Mouse (Mus musculus) intestine, embryonic 16.5 days (tissue): ENCODE results near the gene Ifna15. TPM values are rescaled to one million over a fixed set of nuclear protein-coding genes. Genes with fewer than 3 reads are reported as not detected.

ENCODE experiments used
- ATAC-seq: fragments of 200-750 bp; cut with Nextera tagmentation; 2 replicates; pipeline ENCODE4 v1.8.0; 2017; ENCODE audit warnings: moderate TSS enrichment, moderate library complexity
- H3K27ac ChIP-seq: fragments of 300-500 bp; sonication (generic); 2 replicates; pipeline ENCODE4 v1.5.1; 2014; ENCODE audit warnings: mild to moderate bottlenecking, low read length
- H3K27me3 ChIP-seq: fragments of 300-500 bp; sonication (generic); replicated peaks from 2 replicates; pipeline ENCODE4 v1.6.1; 2014; ENCODE audit warnings: low read length, control low read depth, mixed read lengths; ENCODE audit not compliant: control insufficient read depth, insufficient read depth
- H3K36me3 ChIP-seq: fragments of 300-500 bp; sonication (generic); 2 replicates; pipeline ENCODE4 v1.6.1; 2014; ENCODE audit warnings: low read length, control low read depth; ENCODE audit not compliant: control insufficient read depth, insufficient read depth
- H3K4me1 ChIP-seq: fragments of 300-500 bp; sonication (generic); 2 replicates; pipeline ENCODE4 v1.6.1; 2014; ENCODE audit warnings: low read length, control low read depth, mixed read lengths; ENCODE audit not compliant: control insufficient read depth, insufficient read depth
- H3K4me2 ChIP-seq: fragments of 300-500 bp; sonication (generic); 2 replicates; pipeline ENCODE4 v1.6.1; 2014; ENCODE audit warnings: low read depth, low read length, control low read depth
- H3K4me3 ChIP-seq: fragments of 300-500 bp; sonication (generic); 2 replicates; pipeline ENCODE4 v1.5.1; 2014; ENCODE audit warnings: mild to moderate bottlenecking, low read length
- H3K9ac ChIP-seq: fragments of 300-500 bp; sonication (generic); 2 replicates; pipeline ENCODE4 v1.6.1; 2014; ENCODE audit warnings: low read depth, low read length
- H3K9me3 ChIP-seq: fragments of 300-500 bp; sonication (generic); 2 replicates; pipeline ENCODE4 v1.6.1; 2016; ENCODE audit warnings: low read length, control low read depth; ENCODE audit not compliant: control insufficient read depth
- WGBS: fragments of 180-500 bp; shearing (Covaris S2); extraction: QIAGEN DNeasy Blood & Tissue Kit; methylation state at CpG from one replicate; pipeline ENCODE4 v1.1.7; 2014; 5-methylcytosine and 5-hydroxymethylcytosine counted together
- polyA plus RNA-seq: library from polyadenylated mRNA; unstranded; fragments of >200 nt; fragmentation: Nextera tagmentation; extraction: Ambion mirVana; gene quantifications from 2 replicates; pipeline ENCODE4 v1.2.1, GENCODE M21; 2015

Ifna15 gene
- polyA plus RNA-seq, 1 experiment from 2014 or later, result not detected

DNA sequence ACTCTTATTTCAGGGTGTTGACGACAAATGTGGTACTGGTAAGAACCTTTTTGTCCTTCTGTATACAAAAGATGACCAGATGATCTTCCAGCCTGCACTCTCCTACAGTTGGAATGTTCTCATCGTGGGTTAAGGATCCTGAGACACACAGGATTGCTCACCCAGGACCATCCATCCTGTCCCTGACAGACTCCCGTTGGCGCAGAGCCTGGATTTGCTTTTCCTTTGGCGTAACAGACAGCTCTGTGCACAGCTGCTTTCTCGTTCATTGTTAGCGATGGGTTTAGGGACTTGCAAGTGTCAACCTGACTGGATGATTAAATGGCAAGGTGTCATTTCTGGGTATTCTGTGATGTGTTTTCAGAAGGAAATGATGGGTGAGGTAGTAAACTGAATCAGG lies 21.4 kb downstream of the Ifna15 start:
- Histone ChIP-seq H3K9ac (no peak overlapping the region), H3K27ac (no peak overlapping the region), H3K9me3 (no peaks in the 10 kb centered on the region), H3K27me3 (no peaks in the 10 kb centered on the region), H3K36me3 (no peaks in the 10 kb centered on the region), H3K4me2 (no peak overlapping the region), H3K4me3 (no peak overlapping the region), H3K4me1 (0 out of 2 replicates have a peak, but pooled peaks cover 8% of the 10 kb centered on the region)
- ATAC-seq, result peak; percentile 56; the same call in 1 of the 2 replicates
- 42% methylated on average over 7 of the region's 7 CpGs for WGBS

GRCm38 (mm10) chr4:88535742-88536141 lies 22.3 kb downstream of the Ifna15 start:
- Histone ChIP-seq H3K4me1 (0 out of 2 replicates have a peak, but pooled peaks cover 8% of the 10 kb centered on the region), H3K4me2 (no peak overlapping the region), H3K36me3 (no peaks in the 10 kb centered on the region), H3K9me3 (no peaks in the 10 kb centered on the region), H3K4me3 (no peak overlapping the region), H3K9ac (no peak overlapping the region), H3K27me3 (no peaks in the 10 kb centered on the region), H3K27ac (no peak overlapping the region)
- 89% methylated on average over 1 of the region's 1 CpGs for WGBS
- no peak for ATAC-seq

DNA sequence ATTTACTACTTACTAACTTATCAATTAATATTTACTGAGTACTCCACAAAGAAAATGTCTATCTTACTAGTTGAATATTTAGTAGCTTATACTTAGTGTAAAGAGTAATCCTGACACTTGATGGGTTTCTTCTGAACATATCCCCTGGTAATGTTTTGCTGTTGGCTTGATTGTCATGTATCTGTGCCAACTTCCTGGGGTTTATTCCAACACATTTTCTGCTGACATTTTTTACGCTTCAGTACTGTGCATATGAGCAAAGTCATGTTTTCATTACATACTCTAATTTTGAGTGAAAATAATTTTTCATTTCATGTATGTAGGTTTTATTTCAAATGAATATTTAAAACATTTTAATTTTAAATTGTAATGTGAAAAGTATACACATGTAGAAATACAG lies 23.1 kb downstream of the Ifna15 start:
- Histone ChIP-seq H3K4me3 (no peak overlapping the region), H3K27ac (no peak overlapping the region), H3K27me3 (no peaks in the 10 kb centered on the region), H3K9ac (no peak overlapping the region), H3K9me3 (no peaks in the 10 kb centered on the region), H3K4me1 (0 out of 2 replicates have a peak, but pooled peaks cover 8% of the 10 kb centered on the region), H3K36me3 (no peaks in the 10 kb centered on the region), H3K4me2 (no peak overlapping the region)
- no peak for ATAC-seq
- WGBS, result 80% methylated on average over 1 of the region's 1 CpGs

DNA sequence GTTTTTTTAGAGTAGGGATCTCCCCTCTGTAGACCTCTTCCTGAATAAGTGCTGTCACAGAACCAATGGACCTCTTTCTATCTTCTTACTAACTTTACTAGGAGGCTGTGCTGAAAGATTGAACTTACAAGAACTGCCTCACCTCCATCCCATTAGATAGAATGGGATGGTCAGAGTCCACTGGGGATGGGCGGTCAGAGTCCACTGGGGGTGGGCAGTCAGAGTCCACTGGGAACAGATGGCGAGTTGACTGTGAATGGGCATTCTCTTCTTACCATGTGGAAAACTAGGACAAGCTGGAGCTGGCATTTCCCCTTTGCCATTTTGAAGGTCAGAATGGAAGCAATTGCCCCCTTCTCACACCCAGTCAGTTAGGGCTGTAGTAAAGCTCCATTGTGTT lies 24.5 kb downstream of the Ifna15 start:
- no peak overlapping the region for H3K4me3 ChIP-seq
- no peak overlapping the region for H3K4me2 ChIP-seq
- H3K4me1 ChIP-seq, result 0 out of 2 replicates have a peak, but pooled peaks cover 8% of the 10 kb centered on the region
- 96% methylated on average over 2 of the region's 2 CpGs for WGBS
- H3K27me3 ChIP-seq, result no peaks in the 10 kb centered on the region
- H3K36me3 ChIP-seq, result no peaks in the 10 kb centered on the region
- no peak overlapping the region for H3K9ac ChIP-seq
- ATAC-seq, result no peak
- H3K9me3 ChIP-seq, result no peaks in the 10 kb centered on the region
- H3K27ac ChIP-seq, result no peak overlapping the region

- H3K4me2 ChIP-seq, result no peak overlapping the region
- no peaks in the 10 kb centered on the region for H3K4me1 ChIP-seq
- WGBS, result 65% methylated on average over 2 of the region's 2 CpGs
- H3K27me3 ChIP-seq, result no peaks in the 10 kb centered on the region
- no peak overlapping the region for H3K9ac ChIP-seq
- H3K27ac ChIP-seq, result no peak overlapping the region
- no peaks in the 10 kb centered on the region for H3K9me3 ChIP-seq
- H3K36me3 ChIP-seq, result no peaks in the 10 kb centered on the region
- ATAC-seq, result no peak
- no peak overlapping the region for H3K4me3 ChIP-seq
Measured at GRCm38 (mm10) chr4:88530892-88531291, 27.2 kb downstream of the Ifna15 start.

DNA sequence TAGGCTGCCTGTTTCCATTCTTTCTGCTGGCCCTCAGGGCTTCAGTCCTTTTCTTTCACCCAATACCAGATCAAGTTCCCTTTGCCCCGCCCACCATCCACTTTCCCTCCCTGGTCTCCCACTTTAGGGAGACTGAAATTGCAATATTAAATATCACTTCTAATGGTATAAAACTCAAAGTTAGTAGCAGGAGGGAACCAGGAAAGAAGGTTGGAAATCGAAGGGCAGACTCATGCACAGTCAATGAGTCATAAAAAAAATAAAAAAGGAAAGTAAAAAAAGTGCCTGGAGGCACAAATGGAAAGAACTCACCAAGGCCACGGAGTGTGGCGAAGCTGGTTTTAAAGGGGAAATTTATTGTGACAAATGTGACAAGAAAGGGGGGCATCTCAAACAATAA lies 27.8 kb downstream of the Ifna15 start:
- 71% methylated on average over 4 of the region's 4 CpGs for WGBS
- Histone ChIP-seq H3K4me3 (no peak overlapping the region), H3K27me3 (no peaks in the 10 kb centered on the region), H3K36me3 (no peaks in the 10 kb centered on the region), H3K27ac (no peak overlapping the region), H3K4me1 (no peaks in the 10 kb centered on the region), H3K4me2 (no peak overlapping the region), H3K9me3 (no peaks in the 10 kb centered on the region), H3K9ac (no peak overlapping the region)
- ATAC-seq, result no peak

- H3K36me3 ChIP-seq, result no peaks in the 10 kb centered on the region
- ATAC-seq, result no peak
Measured at GRCm38 (mm10) chr4:88526379-88527049, 31.5 kb downstream of the Ifna15 start.

GRCm38 (mm10) chr4:88525393-88525792 lies 32.7 kb downstream of the Ifna15 start:
- Histone ChIP-seq H3K4me1 (no peaks in the 10 kb centered on the region), H3K36me3 (no peaks in the 10 kb centered on the region), H3K27ac (no peak overlapping the region), H3K9me3 (no peaks in the 10 kb centered on the region), H3K4me3 (no peak overlapping the region), H3K27me3 (no peaks in the 10 kb centered on the region), H3K9ac (no peak overlapping the region), H3K4me2 (no peak overlapping the region)
- WGBS, result 83% methylated on average over 3 of the region's 3 CpGs
- no peak for ATAC-seq

More at GRCm38 (mm10) chr4:88526379-88527049, 31.5 kb downstream of the Ifna15 start:
- H3K9ac ChIP-seq, result no peak overlapping the region
- 83% methylated on average over 5 of the region's 5 CpGs for WGBS
- H3K9me3 ChIP-seq, result no peaks in the 10 kb centered on the region
- no peak overlapping the region for H3K4me2 ChIP-seq
- H3K4me1 ChIP-seq, result no peaks in the 10 kb centered on the region
- no peak overlapping the region for H3K4me3 ChIP-seq
- H3K27ac ChIP-seq, result no peak overlapping the region
- H3K27me3 ChIP-seq, result no peaks in the 10 kb centered on the region

- Histone ChIP-seq H3K36me3 (no peaks in the 10 kb centered on the region), H3K4me2 (no peak overlapping the region), H3K4me1 (no peaks in the 10 kb centered on the region), H3K9ac (no peak overlapping the region), H3K27me3 (no peaks in the 10 kb centered on the region), H3K9me3 (no peaks in the 10 kb centered on the region), H3K4me3 (no peak overlapping the region), H3K27ac (no peak overlapping the region)
- ATAC-seq, result no peak
Measured at GRCm38 (mm10) chr4:88523241-88523640, 34.8 kb downstream of the Ifna15 start.

GRCm38 (mm10) chr4:88522674-88523073 lies 35.4 kb downstream of the Ifna15 start, which contains the start of gene Ifnb1:
TSS of gene Ifnb1 (minus strand) at chr4:88522774.
- no peak for ATAC-seq
- no peaks in the 10 kb centered on the region for H3K4me1 ChIP-seq
- H3K4me3 ChIP-seq, result no peak within 1 kb of the TSS
- H3K36me3 ChIP-seq, result no peaks in the 10 kb centered on the region
- no peak within 1 kb of the TSS for H3K27ac ChIP-seq
- 77% methylated on average over 4 of the region's 4 CpGs for WGBS
- no peaks in the 10 kb centered on the region for H3K27me3 ChIP-seq
- no peak within 1 kb of the TSS for H3K4me2 ChIP-seq
- H3K9ac ChIP-seq, result no peak within 1 kb of the TSS
- no peaks in the 10 kb centered on the region for H3K9me3 ChIP-seq
